Mouse (Mus musculus) forebrain, embryonic 14.5 days (tissue): Measurements from ENCODE around the gene Ccr10. TPM values are rescaled to one million over a fixed set of nuclear protein-coding genes. Genes with fewer than 3 reads are reported as not detected.

Experiments used
- ATAC-seq: fragments of 200-750 bp; cut with Nextera tagmentation; 2 replicates; pipeline ENCODE4 v1.8.0; 2017; ENCODE audit warnings: mild to moderate bottlenecking, moderate library complexity
- DNase-seq: peaks from one replicate; pipeline ENCODE4 v3.0.0-alpha.2; 2015; ENCODE audit warnings: low spot score
- H3K27ac ChIP-seq: fragments of 300-500 bp; sonication (generic); 2 replicates; pipeline ENCODE4 v1.5.1; 2014; ENCODE audit warnings: low read depth, mild to moderate bottlenecking, control low read depth, low read length, moderate library complexity
- H3K27me3 ChIP-seq: fragments of 300-500 bp; sonication (generic); replicated peaks from 2 replicates; pipeline ENCODE4 v1.6.1; 2014; ENCODE audit warnings: low read length, control low read depth, mixed read lengths; ENCODE audit not compliant: control insufficient read depth, insufficient read depth
- H3K36me3 ChIP-seq: fragments of 300-500 bp; sonication (generic); 2 replicates; pipeline ENCODE4 v1.6.1; 2014; ENCODE audit warnings: low read length, control low read depth; ENCODE audit not compliant: control insufficient read depth, insufficient read depth
- H3K4me1 ChIP-seq: fragments of 300-500 bp; sonication (generic); 2 replicates; pipeline ENCODE4 v1.6.1; 2014; ENCODE audit warnings: antibody characterized with exemption, low read length, control low read depth; ENCODE audit not compliant: control insufficient read depth, insufficient read depth
- H3K4me2 ChIP-seq: fragments of 300-500 bp; sonication (generic); 2 replicates; pipeline ENCODE4 v1.6.1; 2014; ENCODE audit warnings: mild to moderate bottlenecking, control low read depth, low read length
- H3K4me3 ChIP-seq: fragments of 300-500 bp; sonication (generic); 2 replicates; pipeline ENCODE4 v1.5.1; 2014; ENCODE audit warnings: low read depth, low read length, control low read depth
- H3K9ac ChIP-seq: fragments of 300-500 bp; sonication (generic); 2 replicates; pipeline ENCODE4 v1.6.1; 2014; ENCODE audit warnings: mild to moderate bottlenecking, low read length, control low read depth, moderate library complexity
- H3K9me3 ChIP-seq: fragments of 300-500 bp; sonication (generic); replicated peaks from 2 replicates; pipeline ENCODE4 v1.6.1; 2016; ENCODE audit warnings: low read length, control low read depth, mixed read lengths; ENCODE audit not compliant: control insufficient read depth
- WGBS: fragments of 180-500 bp; shearing (Covaris S2); extraction: QIAGEN DNeasy Blood & Tissue Kit; methylation state at CpG from one replicate; pipeline ENCODE4 v1.1.7; 2014; 5-methylcytosine and 5-hydroxymethylcytosine counted together
- polyA plus RNA-seq: library from polyadenylated mRNA; unstranded; fragments of >200 nt; fragmentation: Nextera tagmentation; extraction: Ambion mirVana; gene quantifications from 2 replicates; pipeline ENCODE4 v1.2.1, GENCODE M21; 2014

The Ccr10 gene
- polyA plus RNA-seq = 0.10 TPM in 1 of 2 replicates, not detected in the other

DNA sequence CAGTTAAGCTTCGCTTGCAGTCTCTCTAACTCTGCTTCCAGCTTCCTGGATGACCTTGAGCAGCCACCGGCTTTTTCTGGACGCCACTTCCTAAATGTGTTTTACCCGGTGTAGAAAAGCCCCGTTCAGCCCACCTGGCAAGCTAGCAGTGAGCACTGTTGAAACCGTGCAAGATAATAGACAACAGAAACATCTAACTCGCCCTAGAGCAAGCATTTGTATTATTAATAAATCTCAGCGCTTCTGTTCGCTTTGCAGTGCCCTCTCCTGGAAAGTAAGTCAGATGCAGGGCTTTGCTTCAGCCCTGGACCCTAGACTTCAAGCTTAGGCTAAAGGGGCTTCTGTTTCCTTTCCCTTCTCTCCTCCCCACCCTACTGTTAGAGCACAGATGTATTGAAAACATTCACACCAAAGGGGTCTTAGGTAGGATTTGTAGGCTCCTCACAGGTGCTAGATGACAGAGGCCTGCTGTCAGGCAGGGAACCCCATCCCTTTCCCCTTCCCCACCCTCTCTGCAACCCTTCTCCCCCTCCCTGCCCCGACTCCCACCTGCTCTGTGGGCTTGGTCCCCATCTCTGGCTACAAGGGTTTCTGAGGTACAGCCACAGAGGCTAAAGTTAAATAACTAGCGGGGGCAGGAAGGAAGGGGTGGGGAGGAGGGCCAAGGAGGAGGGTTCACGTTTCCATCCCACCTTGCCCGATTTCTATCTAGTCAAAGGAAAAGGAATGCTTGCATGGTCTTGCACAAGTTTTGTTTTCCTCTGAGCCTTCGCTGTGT lies at the start of gene Ccr10:
Ccr10 (minus strand) TSS at position 593 of the 778 bp plus-strand sequence.
- ATAC-seq (no peak), DNase-seq (peak; percentile 64)
- Histone ChIP-seq H3K9me3 (no peaks in the 10 kb centered on the region), H3K27ac (no peak within 1 kb of the TSS), H3K36me3 (no peaks in the 10 kb centered on the region), H3K4me2 (peak within 1 kb of the TSS; percentile 63), H3K9ac (peak within 1 kb of the TSS; percentile 56), H3K4me1 (peaks cover 26% of the 10 kb centered on the region), H3K27me3 (peaks cover 56% of the 10 kb centered on the region), H3K4me3 (peak within 1 kb of the TSS; percentile 28)
- WGBS = 22% methylated on average over 14 of the region's 14 CpGs

GRCm38 (mm10) chr11:101224337-101224736 lies 49.1 kb upstream of the Ccr10 start:
- no peak overlapping the region for H3K27ac ChIP-seq
- no peaks in the 10 kb centered on the region for H3K27me3 ChIP-seq
- no peak for DNase-seq
- H3K4me3 ChIP-seq = no peak overlapping the region
- 0 out of 2 replicates have a peak, but pooled peaks cover 2% of the 10 kb centered on the region for H3K4me1 ChIP-seq
- H3K36me3 ChIP-seq = no peaks in the 10 kb centered on the region
- H3K9ac ChIP-seq = no peak overlapping the region
- H3K9me3 ChIP-seq = no peaks in the 10 kb centered on the region
- ATAC-seq = no peak
- no peak overlapping the region for H3K4me2 ChIP-seq
- 93% methylated on average over 3 of the region's 3 CpGs for WGBS

DNA sequence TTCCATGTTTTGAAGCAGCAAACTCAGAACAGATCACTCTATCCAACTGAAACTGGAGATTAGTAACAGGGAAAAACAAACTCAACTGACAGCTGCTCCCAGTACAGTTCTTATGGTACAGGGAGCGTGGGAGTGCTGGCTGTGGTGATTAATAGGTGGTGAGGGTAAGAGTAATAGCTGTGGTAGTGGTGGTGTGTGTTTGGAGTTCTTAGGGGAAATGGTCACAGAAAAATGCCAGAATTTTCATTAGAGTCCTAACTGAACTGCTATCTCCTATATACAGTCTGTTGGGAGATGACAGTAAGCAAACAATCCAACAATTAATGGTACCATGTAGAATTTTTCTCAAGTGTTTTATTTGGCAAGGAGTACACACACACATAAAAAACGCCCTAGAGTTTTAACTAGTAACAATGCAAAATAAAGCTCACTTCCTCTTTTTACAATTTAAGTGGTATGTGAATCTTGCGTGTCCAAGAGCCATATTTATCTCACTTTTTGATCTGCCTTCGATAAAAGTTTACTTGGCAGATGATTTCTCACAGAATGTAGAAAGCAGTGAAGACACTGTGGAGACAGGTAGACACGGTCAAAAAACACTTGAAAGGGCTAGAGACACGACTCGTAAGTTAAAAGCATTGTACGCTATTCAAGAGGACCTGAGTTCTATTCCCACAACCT lies 46.2 kb upstream of the Ccr10 start:
- H3K27ac ChIP-seq = no peak overlapping the region
- no peak overlapping the region for H3K9ac ChIP-seq
- 0 out of 2 replicates have a peak, but pooled peaks cover 2% of the 10 kb centered on the region for H3K4me1 ChIP-seq
- no peaks in the 10 kb centered on the region for H3K36me3 ChIP-seq
- H3K4me3 ChIP-seq = no peak overlapping the region
- DNase-seq (no peak), ATAC-seq (no peak)
- H3K4me2 ChIP-seq = no peak overlapping the region
- no peaks in the 10 kb centered on the region for H3K9me3 ChIP-seq
- 92% methylated on average over 8 of the region's 8 CpGs for WGBS
- H3K27me3 ChIP-seq = no peaks in the 10 kb centered on the region

DNA sequence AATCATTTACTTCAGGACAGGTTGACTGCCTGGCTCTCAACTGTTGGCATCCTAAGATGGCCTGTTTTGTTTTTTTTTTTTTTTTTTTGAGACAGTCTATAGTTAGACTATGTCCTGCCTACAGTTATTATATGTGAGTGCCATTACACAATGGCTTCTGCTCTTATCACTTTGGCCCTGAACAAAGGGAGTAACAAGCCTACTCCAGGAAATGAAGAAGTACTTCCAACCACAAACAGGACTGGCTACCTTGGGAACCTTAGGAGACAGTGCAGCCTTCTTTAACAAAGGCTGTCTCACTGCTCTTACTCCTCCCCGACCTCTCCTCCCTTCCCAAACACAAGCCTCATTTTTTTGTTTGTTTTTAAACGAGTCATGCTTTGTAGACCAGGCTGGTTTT lies 45.6 kb upstream of the Ccr10 start:
- ATAC-seq (no peak), DNase-seq (no peak)
- Histone ChIP-seq H3K9ac (no peak overlapping the region), H3K4me3 (no peak overlapping the region), H3K27me3 (no peaks in the 10 kb centered on the region), H3K36me3 (0 out of 2 replicates have a peak, but pooled peaks cover 1% of the 10 kb centered on the region), H3K9me3 (no peaks in the 10 kb centered on the region), H3K4me1 (no peaks in the 10 kb centered on the region), H3K4me2 (no peak overlapping the region), H3K27ac (no peak overlapping the region)
- WGBS = 60% methylated on average over 2 of the region's 2 CpGs

GRCm38 (mm10) chr11:101218436-101219055 lies 43.3 kb upstream of the Ccr10 start:
- Histone ChIP-seq H3K4me3 (no peak overlapping the region), H3K9me3 (no peaks in the 10 kb centered on the region), H3K4me2 (no peak overlapping the region), H3K27me3 (no peaks in the 10 kb centered on the region), H3K27ac (no peak overlapping the region), H3K36me3 (0 out of 2 replicates have a peak, but pooled peaks cover 4% of the 10 kb centered on the region), H3K9ac (no peak overlapping the region), H3K4me1 (no peaks in the 10 kb centered on the region)
- ATAC-seq (no peak), DNase-seq (no peak)
- WGBS = 83% methylated on average over 10 of the region's 10 CpGs

DNA sequence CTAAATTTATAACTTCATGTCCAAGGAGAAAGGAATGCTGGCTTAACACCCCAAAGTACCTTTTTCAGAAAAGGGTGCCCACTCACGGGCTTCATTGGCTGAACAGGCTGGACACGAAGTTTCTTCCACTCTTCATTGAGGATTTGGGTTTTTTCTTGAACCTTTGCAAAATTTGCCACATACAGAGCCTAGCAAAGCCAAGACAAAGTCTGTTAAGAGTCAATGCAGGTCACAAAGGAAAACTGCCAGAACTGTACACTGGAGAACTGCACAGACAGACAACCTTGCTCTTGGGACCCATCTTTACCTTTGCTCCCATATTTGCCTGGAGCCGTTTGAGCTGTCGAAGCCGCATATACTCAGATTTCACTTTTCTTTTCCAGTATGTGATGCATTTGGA lies 41.7 kb upstream of the Ccr10 start:
- Histone ChIP-seq H3K9ac (no peak overlapping the region), H3K4me1 (no peaks in the 10 kb centered on the region), H3K4me3 (no peak overlapping the region), H3K4me2 (no peak overlapping the region), H3K27ac (no peak overlapping the region), H3K9me3 (no peaks in the 10 kb centered on the region), H3K36me3 (0 out of 2 replicates have a peak, but pooled peaks cover 4% of the 10 kb centered on the region), H3K27me3 (no peaks in the 10 kb centered on the region)
- WGBS = 89% methylated on average over 5 of the region's 5 CpGs
- DNase-seq (no peak), ATAC-seq (no peak)

- peaks cover 26% of the 10 kb centered on the region; the same call in 1 of the 2 replicates for H3K36me3 ChIP-seq
These were observed 36.7 kb upstream of the Ccr10 start for GRCm38 (mm10) chr11:101211970-101212369.

GRCm38 (mm10) chr11:101200986-101201385 lies 25.7 kb upstream of the Ccr10 start:
- H3K4me2 ChIP-seq = no peak overlapping the region
- DNase-seq = peak; percentile 80
- peaks cover 34% of the 10 kb centered on the region for H3K36me3 ChIP-seq
- H3K9me3 ChIP-seq = no peaks in the 10 kb centered on the region
- H3K27ac ChIP-seq = no peak overlapping the region
- no peak overlapping the region for H3K9ac ChIP-seq
- H3K4me3 ChIP-seq = no peak overlapping the region
- no peaks in the 10 kb centered on the region for H3K27me3 ChIP-seq
- WGBS = 17% methylated on average over 7 of the region's 7 CpGs
- ATAC-seq = 0 out of 2 replicates have a peak, but pooled peaks have one; percentile 15
- no peaks in the 10 kb centered on the region for H3K4me1 ChIP-seq

More at GRCm38 (mm10) chr11:101211970-101212369, 36.7 kb upstream of the Ccr10 start:
- no peaks in the 10 kb centered on the region for H3K27me3 ChIP-seq
- H3K9ac ChIP-seq = no peak overlapping the region
- DNase-seq (peak; percentile 92), ATAC-seq (peak; percentile 48; the same call in 1 of the 2 replicates)
- H3K4me2 ChIP-seq = no peak overlapping the region
- H3K4me1 ChIP-seq = no peaks in the 10 kb centered on the region
- no peaks in the 10 kb centered on the region for H3K9me3 ChIP-seq
- H3K4me3 ChIP-seq = no peak overlapping the region
- 47% methylated on average over 3 of the region's 3 CpGs for WGBS
- H3K27ac ChIP-seq = no peak overlapping the region
